Mouse (Mus musculus) common myeloid progenitor, adult 5-6 weeks (primary cell): ENCODE measurements at regions not wholly inside any gene's neighbourhood (a gene's known extent, or its start where the extent isn't known, plus 50 kb on each side); places are given as distances from the start of the nearest gene placed in this dataset.

Experiments used
- ATAC-seq: replicated peaks from 2 replicates; pipeline ENCODE4 v1.8.0; 2016; ENCODE audit warnings: low read depth, mild to moderate bottlenecking, moderate TSS enrichment, inconsistent platforms; ENCODE audit not compliant: poor library complexity, severe bottlenecking

DNA sequence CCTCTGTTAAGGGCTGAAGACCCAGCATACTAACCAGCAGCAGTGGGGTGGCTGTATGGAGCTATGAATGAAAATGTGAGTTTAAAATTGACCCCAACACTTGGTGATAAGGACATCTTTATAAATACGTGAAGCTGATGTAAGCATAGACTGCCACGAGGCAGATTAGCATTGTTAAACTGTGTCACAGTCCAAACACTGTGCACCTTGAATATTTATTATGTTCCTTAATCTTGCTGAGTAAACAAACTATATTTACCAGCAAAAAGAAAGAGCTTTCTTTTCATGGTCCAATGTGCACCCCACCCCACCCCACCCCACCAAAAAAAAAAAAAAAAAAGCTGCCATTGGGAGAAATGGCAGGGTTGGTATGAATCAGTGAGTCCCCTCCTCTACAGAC is 359.9 kb downstream of the Stim2 start:
- no peak for ATAC-seq
